ENCODE assay signal across 19 mouse cellular contexts in the genomic region with DNA sequence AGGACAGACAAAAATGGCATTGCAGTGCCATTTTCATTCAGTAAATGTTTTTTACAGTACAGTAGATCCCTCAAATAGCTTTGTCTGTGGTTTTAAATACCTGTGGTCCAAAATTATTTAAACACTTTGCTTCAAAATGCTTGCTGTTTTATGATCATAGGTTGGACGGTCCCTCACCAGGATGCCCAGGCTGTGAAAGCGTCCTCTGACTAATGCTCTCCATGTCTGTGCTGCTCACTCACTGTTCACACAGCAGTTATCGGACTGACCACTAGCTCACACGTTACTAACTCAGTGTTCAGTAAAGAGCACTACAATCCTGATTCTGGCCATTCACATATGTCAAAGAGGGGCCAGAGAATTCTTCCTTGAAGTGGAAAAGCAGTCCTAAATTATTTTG.
"Had no signal": no experiment of that assay in that cellular context is flagged by ENCODE, and none has a peak within 500 bp of the region (broad histone marks: within the 10 kb centered on the region; RNA-seq: fewer than 3 reads in every experiment).

No protein-coding gene starts in this region.

- DNase-seq: kidney, adult 9 months; kidney, postnatal 14 days; kidney, postnatal 4 days; liver; lung, adult 18-20 months; lung, postnatal 10 days; lung, postnatal 4 days; retina, postnatal 1 day; right cerebral cortex, postnatal 25 days; thymus, adult 18-20 months; thymus, postnatal 36 days had no signal

- H3K4me1 ChIP-seq: limb, embryonic 10.5 days; limb, embryonic 13.5 days; liver, embryonic 12.5 days; liver, embryonic 15.5 days; lung, embryonic 15.5 days; midbrain, embryonic 12.5 days; midbrain, embryonic 15.5 days; neural tube, embryonic 13.5 days had no signal

- H3K4me2 ChIP-seq: limb, embryonic 13.5 days; liver, embryonic 12.5 days; liver, embryonic 15.5 days; lung, embryonic 15.5 days; midbrain, embryonic 12.5 days; midbrain, embryonic 15.5 days; neural tube, embryonic 13.5 days had no signal

- H3K9ac ChIP-seq: limb, embryonic 13.5 days; liver, embryonic 12.5 days; liver, embryonic 15.5 days; lung, embryonic 15.5 days; midbrain, embryonic 12.5 days; midbrain, embryonic 15.5 days; neural tube, embryonic 13.5 days had no signal

- H3K4me3 ChIP-seq: limb, embryonic 10.5 days; limb, embryonic 13.5 days; liver, embryonic 12.5 days; liver, embryonic 15.5 days; lung, embryonic 15.5 days; midbrain, embryonic 12.5 days; midbrain, embryonic 15.5 days; neural tube, embryonic 13.5 days had no signal

- H3K27me3 ChIP-seq: limb, embryonic 13.5 days; liver, embryonic 12.5 days; liver, embryonic 15.5 days; lung, embryonic 15.5 days; midbrain, embryonic 12.5 days; midbrain, embryonic 15.5 days; neural tube, embryonic 13.5 days had no signal

- H3K27ac ChIP-seq: limb, embryonic 10.5 days; limb, embryonic 13.5 days; liver, embryonic 12.5 days; liver, embryonic 15.5 days; lung, embryonic 15.5 days; midbrain, embryonic 12.5 days; midbrain, embryonic 15.5 days; neural tube, embryonic 13.5 days had no signal

- H3K9me3 ChIP-seq: limb, embryonic 10.5 days; limb, embryonic 13.5 days; liver, embryonic 12.5 days; liver, embryonic 15.5 days; lung, embryonic 15.5 days; midbrain, embryonic 12.5 days; midbrain, embryonic 15.5 days; neural tube, embryonic 13.5 days had no signal

- ATAC-seq: liver, embryonic 12.5 days; midbrain, embryonic 15.5 days had no signal
